Comparison of ENCODE assay signal across 14 mouse cellular contexts in genomic region chr19:10097826-10098225, GRCm38 (mm10). TPM values are rescaled to one million over a fixed set of nuclear protein-coding genes. Genes with fewer than 3 reads are reported as not detected.
DNase-seq lines count a peak whose midpoint lies in the region; ATAC-seq and TF ChIP-seq lines count a peak whose summit lies in the region.
"Had no signal": no experiment of that assay in that cellular context is flagged by ENCODE, and none has a peak within 500 bp of the region (broad histone marks: within the 10 kb centered on the region; RNA-seq: fewer than 3 reads in every experiment).

No protein-coding gene starts in this region.

- peaks cover 65% of the 10 kb centered on the region for H3K4me1 ChIP-seq in midbrain, embryonic 12.5 days

- no peak for TF ChIP-seq CTCF in gastrocnemius, adult 2 months (IDR thresholded peaks at IDR 0.05)

- peak overlapping the region; percentile 95 for H3K4me2 ChIP-seq in midbrain, embryonic 12.5 days (replicated peaks)
- H3K4me2 ChIP-seq: stomach, embryonic 15.5 days had no signal

- peaks cover 48% of the 10 kb centered on the region for H3K36me3 ChIP-seq in midbrain, embryonic 12.5 days

- H3K27me3 ChIP-seq in midbrain, embryonic 12.5 days = no peaks in the 10 kb centered on the region
- H3K27me3 ChIP-seq: stomach, embryonic 15.5 days had no signal

- H3K27ac ChIP-seq in midbrain, embryonic 12.5 days (replicated peaks) = peak overlapping the region; percentile 76
- no peak overlapping the region for H3K27ac ChIP-seq in gastrocnemius, adult 2 months
- H3K27ac ChIP-seq: liver, embryonic 14.5 days; stomach, embryonic 15.5 days had no signal

- H3K4me3 ChIP-seq in midbrain, embryonic 12.5 days = peak overlapping the region; percentile 78
- no peak overlapping the region for H3K4me3 ChIP-seq in gastrocnemius, adult 2 months
- H3K4me3 ChIP-seq: stomach, embryonic 15.5 days had no signal

- intact Hi-C loops in gastrocnemius, adult 2 months (cut with DNase I) = no loop called here

- ATAC-seq in midbrain, embryonic 12.5 days (ENCODE audit: low FRiP score, low read depth) = no peak
- ATAC-seq in activated CD4-positive, CD25-positive, alpha-beta regulatory T cell, adult 4 months = no peak

- H3K9ac ChIP-seq in midbrain, embryonic 12.5 days (replicated peaks) = peak overlapping the region; percentile 43; the same call in 1 of the 2 replicates
- H3K9ac ChIP-seq: liver, embryonic 14.5 days; stomach, embryonic 15.5 days had no signal

- WGBS in midbrain, embryonic 12.5 days = 35% methylated on average over 5 of the region's 5 CpGs

- DNase-seq in embryo, embryonic 11 days = peak; percentile 14
- DNase-seq in embryo, embryonic 9.5 days (ENCODE audit: extremely low spot score) = no peak
- DNase-seq in right cerebral cortex, postnatal 10 days (ENCODE audit: low spot score in 2 of 2) = peak; percentile 41 to 48
- no peak for DNase-seq in right cerebral cortex, postnatal 25 days
- DNase-seq in lung, postnatal 4 days = no peak
- DNase-seq in gastrocnemius, adult 2 months = no peak
- DNase-seq: gastrocnemius, postnatal 36 days; heart, postnatal 14 days; kidney, adult 9 months; layer of hippocampus, postnatal 36 days had no signal

- H3K9me3 ChIP-seq in midbrain, embryonic 12.5 days = no peaks in the 10 kb centered on the region
- H3K9me3 ChIP-seq: stomach, embryonic 15.5 days had no signal

RNA-seq across cellular contexts. Expression of gene Fads2, which starts 3.7 kb away (rescaled TPM):
- polyA plus RNA-seq in midbrain, embryonic 12.5 days (2016; fragmentation: Nextera tagmentation; extraction: Ambion mirVana) = 220 and 225 TPM in 2 replicates
- polyA plus RNA-seq in activated CD4-positive, CD25-positive, alpha-beta regulatory T cell, adult 4 months (2017; shearing (Covaris generic)) = under 1 TPM; 0.19 to 0.29 TPM
- total RNA-seq in gastrocnemius, adult 2 months (2021) = 1 to 10 TPM; 1.7 to 4.1 TPM

RNA-seq across cellular contexts. Expression of gene Fads3, which starts 56.5 kb away (rescaled TPM):
- 9.6 and 10.7 TPM in 2 replicates for polyA plus RNA-seq in midbrain, embryonic 12.5 days (2016; fragmentation: Nextera tagmentation; extraction: Ambion mirVana)
- not detected for polyA plus RNA-seq in activated CD4-positive, CD25-positive, alpha-beta regulatory T cell, adult 4 months (2017; shearing (Covaris generic))
- total RNA-seq in gastrocnemius, adult 2 months (2021) = 1 to 10 TPM; 2.2 to 2.3 TPM

Comparison
In these comparisons a context has a peak if more than half of its experiments do, and no peak if none do; other contexts are left out.
1. DNase-seq: peak in embryo, embryonic 11 days (single experiment) and right cerebral cortex, postnatal 10 days (2 of 2); none in embryo, embryonic 9.5 days (single experiment), right cerebral cortex, postnatal 25 days (single experiment), lung, postnatal 4 days (0 of 2) and gastrocnemius, adult 2 months (single experiment).
2. RNA of gene Fads2, which starts 3.7 kb away (polyA plus RNA-seq): 220 to 225 TPM in midbrain, embryonic 12.5 days; 0.19 to 0.29 TPM in activated CD4-positive, CD25-positive, alpha-beta regulatory T cell, adult 4 months; every median in the first group is over 100 times any median in the second.
3. RNA of gene Fads3, which starts 56.5 kb away (polyA plus RNA-seq): 9.6 to 10.7 TPM in midbrain, embryonic 12.5 days; not detected in activated CD4-positive, CD25-positive, alpha-beta regulatory T cell, adult 4 months; every median in the first group is over 10 times any median in the second.